Mouse (Mus musculus) 3T3-L1 (cell line): ENCODE data around the gene Wwox.

Experiments
- DNase-seq: peaks from one replicate; pipeline ENCODE4 v3.0.0-alpha.2; 2015; ENCODE audit warnings: low read depth, low spot score

Wwox gene

DNA sequence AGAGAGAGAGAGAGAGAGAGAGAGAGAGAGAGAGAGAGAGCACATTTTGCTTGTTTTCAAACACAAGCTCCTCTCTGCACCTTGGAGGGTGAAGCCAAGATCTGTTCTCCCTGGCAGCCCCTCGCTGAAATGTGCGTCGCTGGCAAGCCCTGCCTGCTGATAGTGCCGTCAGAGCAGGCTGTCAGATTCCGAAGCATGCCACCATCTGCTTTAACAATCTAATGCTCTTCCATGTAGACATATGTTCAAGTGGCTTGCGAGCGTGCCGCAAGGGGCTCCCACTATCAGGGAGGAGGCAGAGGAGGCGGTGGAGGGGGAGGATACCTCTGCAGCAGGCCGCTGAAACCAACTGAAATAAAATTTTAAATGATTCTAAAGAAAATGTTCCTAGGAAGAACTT lies 714.6 kb downstream of the Wwox start:
- no peak for DNase-seq

DNA sequence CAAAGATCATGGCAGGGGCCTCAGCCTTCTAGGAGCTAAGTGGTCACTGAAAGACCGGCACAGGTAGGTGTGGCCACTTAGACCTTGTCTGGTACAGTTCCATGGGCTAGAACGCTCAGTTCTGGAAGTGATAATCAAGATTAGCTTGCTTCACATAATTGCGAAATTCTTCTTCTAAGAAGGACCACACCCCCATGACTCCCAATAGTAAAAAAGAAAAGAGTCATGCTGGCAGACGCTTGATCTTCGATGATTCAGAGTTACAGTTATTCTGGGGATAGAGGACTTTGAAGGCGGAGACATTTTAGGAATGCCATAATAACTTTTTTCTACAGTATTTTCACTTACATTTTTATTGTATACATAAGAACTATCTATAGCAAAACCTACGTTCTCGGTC lies 716.7 kb downstream of the Wwox start:
- DNase-seq, result peak; percentile 51

DNA sequence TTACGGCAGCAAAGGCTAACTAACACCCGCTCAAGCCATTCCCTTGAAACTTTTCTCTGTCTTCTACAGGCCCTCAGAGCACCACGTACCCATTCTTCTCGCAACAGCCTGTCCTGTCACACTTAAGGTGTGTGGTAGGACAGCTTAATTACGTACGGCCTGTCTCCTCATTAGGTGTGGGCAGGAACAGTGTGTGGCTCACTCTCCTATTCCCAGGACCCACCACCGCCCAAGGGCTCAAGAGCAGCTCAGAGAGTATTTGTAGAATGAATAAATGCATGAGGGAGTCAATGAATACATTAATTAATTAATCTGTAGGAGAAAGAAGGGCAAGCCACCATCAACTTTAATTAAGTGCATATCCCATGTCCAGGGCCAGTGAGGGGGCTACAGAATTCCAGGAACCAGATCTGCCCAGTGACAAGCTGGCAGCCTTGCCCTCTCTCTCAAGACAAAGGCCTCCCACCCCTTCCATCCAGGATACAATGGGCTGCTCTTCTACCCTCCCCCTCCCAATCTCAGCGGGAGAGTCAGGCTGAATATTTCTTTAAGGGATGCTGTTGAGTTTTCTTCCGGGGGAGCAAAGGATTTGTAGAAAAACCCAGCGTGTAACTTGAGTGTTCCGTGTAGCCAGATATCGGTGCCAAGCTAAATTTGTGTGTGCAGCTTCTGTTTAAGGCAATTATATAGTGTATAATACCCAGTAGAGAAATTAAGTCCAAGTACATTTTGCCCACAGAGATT lies 718.7 kb downstream of the Wwox start:
- DNase-seq, result no peak

DNA sequence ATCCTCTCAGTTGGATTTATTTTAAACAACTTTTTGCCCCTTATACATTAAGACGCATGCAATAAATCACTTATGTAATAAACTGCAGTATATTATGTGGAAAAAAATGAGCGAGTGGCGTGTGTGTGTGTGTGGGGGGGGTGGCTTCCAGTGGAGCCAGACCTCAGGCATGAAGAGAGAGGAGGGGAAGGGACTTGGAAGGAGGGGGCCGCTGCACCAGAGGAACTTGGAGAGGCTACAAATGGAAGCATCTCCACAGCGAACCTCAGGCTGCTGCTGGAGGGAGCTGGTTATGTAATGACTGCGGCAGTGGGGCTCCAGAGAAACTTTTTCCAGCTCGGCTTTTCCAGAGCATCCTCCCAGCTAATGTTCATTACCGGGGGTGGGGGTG lies 719.3 kb downstream of the Wwox start:
- no peak for DNase-seq

DNA sequence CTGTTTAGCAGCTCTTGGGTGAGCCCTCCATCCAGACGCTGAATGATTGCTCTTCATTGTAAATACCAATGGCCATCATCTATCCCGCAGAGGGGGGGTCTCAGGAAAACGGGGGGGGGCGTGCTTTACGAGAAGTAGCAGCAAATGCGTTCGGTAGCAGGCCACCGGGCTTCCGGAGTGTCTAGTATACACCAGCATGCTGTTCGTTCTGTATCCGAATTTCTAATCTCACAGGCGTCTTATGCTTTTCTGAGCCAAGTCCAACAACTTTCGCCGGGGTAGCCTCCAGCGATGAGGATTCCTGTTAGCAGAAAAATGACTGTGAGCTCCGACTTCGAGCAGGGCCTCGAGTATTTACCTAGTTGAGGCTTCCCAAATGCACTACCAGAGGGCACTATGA lies 719.8 kb downstream of the Wwox start:
- no peak for DNase-seq

DNA sequence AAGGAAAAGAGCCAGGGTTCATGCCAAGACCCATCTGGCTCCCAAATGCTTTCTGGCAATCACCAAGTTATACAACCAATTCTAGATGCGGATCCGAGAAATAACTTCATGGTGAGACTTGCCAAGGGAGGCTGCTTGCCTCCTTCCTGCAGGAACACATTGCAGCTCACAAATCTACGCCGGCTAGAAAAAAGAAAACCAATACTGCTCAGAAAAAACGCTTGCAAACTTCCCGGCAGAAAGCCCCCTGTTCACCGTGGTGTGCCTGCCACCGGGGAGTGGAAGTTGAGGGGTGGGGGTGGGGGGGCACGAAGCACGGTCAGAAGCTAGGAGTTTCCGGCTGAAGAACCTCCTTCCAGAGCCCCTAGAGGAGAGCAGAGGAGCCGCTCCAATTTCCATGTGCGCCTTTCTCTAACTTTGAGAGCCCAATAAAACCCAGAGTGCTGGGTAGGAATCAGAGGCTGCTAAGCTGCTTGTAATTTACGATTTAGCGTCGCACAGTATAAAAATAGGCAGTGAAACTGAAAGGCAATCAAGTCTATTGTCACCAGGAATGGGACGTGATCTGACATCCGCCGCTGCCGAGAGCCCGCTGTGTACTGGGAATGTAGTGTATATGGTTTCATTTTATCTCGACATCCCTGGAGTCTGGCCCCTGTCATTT lies 720.4 kb downstream of the Wwox start:
- peak; percentile 7 for DNase-seq

DNA sequence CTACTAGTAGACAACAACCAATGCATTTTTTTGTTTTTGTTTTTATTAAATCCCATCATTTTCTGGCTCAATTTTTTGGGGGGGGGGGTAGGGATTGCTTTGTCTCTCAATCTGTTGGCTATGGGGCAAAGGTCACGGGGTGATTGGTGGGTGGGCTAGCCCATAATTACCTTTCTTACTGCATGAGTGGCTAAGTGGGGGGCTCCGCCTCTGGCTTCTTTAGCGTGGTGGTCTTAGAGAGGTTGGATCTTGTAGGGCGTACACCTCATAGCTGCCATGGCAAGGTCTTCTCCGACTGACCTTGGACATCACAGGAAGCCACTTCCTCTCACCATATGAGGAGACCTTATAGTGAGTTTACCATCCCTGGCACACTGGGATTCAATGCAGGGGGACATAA lies 721.0 kb downstream of the Wwox start:
- no peak for DNase-seq

DNA sequence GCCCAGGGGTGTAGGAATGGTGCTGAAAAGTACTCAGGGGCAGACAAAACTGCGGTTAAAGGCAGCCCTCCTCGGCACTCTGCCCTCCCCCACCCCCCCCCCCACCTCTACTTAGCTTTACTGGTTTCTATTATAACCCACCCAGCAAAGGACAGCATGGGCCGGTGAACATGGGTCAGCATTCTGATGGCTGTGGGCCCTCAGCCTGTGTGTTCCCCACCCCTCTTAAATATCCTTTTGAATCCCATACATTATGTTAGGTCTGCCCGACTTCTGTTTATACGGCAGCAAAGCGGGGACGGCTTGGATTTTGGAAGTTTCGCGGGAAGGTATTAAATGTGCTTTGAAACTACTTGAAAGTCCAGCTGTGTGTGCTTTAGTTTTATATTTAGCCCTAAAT lies 722.1 kb downstream of the Wwox start:
- no peak for DNase-seq

DNA sequence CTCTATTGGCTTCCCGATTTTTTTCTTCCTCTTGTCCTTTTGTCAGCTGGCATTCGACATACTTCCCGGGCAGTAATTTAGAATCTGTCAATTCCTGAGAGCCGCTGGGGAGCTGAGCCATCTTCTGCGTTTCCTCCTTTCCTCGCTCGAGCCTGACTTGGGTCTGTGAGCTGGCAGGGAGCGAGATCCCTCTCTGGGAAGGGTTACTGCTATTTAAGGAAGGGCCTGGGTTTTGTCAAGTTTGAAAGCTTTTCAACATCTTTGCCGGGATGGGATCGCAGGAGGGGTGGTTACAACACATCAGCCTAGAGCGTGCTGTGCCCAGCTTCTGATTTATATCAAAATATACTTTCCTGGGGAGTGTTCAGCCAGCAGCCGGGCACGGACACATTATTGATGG lies 725.4 kb downstream of the Wwox start:
- no peak for DNase-seq

DNA sequence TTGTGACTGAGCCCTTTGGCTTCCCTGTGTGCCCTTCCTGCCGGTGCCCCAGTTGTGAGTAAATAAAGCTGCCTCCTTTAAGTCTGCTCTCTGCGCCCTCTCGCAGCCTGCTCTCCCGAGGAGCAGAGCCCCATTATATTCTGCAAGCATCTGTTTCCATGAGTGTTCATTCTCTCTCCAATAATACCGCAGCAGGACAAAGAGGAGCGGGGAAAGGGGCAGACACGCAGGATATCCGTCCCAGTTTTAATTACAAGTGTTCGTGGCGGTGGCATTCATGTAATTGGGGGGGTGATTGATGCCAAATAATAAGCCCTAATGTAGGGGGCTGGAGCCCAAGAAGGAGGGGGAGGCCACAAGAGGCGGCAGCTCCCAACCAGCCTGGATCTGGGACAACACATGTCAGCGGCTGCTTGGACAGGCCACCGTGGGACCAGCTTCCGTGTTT lies 734.2 kb downstream of the Wwox start:
- no peak for DNase-seq

DNA sequence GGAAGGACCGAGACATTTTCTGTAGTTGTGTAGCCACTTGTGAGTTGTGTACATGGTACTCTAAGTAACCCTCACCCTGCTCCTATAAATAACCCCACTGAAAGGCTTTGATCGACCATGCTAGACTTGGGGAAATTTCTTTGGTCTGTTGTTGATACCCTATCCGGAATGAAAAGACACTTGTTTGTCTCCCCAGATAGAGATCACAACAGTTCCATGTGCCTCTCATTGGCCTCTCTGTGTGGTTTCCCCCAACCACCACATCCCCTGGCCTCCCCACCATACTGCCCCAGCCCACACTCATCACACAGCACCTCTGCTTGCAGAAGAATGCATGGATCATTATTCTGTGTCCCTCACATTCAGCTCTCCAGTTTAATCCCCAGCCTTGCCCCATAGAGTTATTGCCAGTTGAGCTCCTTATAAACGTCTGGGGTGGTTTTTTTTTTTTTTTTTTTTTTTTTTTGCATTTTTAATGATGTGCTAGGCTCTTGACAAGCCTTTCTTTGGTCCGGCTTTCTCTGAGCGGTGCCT lies 746.0 kb downstream of the Wwox start:
- no peak for DNase-seq

DNA sequence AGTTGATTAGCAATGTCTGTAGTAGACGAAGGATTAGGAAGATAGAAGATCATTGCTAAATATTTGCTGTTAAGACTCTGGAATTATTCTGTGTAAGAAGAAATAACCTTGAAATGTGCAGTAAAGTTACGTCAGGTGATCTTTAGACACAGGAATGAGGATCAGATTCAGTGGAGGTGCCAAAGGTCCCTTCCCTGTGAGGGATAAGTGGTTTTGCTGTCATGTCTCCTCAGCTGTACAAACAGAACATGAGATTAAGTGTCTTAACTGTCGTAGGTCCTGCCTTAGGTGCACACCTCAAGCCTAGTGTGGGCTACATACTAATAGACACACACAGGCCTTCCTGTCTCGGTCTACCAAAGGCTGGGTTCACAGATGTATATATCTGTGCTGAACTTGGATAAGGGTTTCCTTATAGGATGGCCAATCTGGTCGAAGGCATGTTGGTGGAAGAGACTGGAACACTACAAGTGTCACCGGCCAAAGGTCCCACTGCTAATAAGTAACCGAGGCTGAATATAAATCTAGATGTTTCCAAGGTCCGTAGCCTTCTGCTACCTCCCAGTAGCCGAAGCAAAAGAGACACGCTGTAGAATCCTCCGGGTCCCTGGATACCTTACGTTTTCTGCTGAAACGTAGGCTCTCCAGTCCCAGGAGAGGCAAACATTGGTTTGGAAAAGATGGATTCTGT lies 746.8 kb downstream of the Wwox start:
- DNase-seq, result no peak

DNA sequence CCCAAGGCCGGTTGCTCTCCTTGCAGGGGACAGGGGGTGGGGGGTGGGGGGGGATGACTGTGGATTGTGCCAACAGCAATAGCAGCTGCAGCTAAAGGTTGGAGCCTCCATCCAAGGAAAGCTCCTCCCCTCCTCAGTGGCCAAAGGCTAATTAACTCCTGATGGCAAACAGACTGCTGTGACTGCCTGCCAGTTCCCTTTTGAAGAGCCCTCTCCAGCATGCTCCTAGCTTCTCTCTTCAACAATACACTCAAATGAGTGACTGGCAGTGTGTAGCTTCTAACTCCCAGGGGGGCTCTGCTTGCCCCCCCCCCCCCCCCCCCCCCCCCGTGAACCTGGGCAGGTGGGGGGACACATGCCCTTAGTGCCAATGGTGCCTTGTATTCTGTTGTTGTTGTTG lies 747.4 kb downstream of the Wwox start:
- peak; percentile 10 for DNase-seq

DNA sequence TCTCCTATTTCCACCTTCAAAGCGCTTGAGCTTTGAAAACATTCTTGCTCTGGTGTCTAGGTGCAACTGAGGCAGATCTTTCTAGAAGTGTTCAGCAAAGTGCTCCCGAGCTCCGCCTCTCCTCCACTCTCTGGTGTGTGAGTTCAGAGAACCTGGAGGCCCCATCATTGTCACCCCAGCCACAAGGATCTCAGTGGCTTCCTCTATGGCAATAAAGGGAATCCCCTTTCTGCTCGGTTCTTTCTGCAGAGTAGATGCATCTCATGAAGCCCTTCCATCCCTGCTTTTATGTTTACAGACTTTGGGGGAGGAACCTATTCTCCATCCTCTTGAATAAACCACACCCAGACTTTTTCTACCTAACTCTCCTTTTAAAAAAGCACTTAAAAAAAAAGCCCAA lies 749.0 kb downstream of the Wwox start:
- no peak for DNase-seq

DNA sequence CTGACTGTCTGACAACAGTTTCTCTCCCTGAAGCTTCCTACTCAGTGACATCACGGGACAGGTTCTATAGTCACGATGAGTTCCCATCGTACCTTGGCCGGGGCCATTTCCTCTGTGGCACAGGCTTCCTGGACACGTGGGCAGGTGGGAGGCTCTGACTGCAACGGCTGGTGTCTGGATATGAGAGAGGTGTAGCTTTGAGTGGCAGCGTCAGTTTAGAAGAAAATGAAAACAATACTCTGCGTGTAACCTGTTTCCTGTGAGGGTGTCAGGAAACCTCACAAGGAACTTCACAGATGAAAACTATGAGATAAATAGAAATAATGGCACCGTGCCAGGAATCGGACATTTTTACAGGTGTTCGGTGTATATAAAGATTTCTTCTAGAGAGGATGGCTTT lies 750.4 kb downstream of the Wwox start:
- DNase-seq, result no peak

DNA sequence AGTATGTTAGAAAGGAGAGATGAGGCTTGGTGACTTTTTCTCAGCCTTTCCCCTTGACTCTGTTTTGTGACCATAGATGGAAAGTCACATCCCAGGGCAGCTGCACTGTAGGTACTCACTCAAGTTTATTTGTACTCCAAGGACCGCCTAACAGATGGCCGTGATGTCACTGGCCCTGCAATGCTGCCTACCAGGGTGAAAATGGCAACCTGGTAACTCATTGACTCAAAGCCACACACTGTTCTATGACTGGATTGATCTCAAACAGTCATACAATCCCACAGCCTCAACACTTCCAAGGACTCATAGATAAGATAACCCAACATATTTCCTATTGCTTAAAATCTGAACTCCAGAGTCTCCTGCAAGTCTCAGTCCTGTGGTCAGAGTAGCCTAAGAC lies 754.3 kb downstream of the Wwox start:
- DNase-seq, result no peak

DNA sequence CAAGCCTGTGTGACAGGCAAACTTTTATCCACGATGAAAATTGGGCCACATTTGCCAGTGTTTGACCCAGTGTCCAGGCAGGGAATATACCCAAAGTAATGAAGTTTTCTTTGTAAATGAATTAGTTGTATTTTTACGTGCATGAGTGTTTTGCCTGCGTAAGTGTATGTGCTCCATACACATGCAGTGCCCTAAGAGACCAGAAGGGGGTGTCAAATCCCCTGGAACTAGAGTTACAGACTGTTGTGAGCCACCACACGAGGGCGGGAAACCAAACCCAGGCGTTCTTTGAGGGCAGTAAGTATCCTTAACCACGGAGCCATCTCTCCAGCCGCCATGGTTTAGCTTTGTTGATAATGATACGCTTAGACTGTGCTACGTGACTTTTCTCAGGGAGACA lies 755.9 kb downstream of the Wwox start:
- DNase-seq, result no peak

DNA sequence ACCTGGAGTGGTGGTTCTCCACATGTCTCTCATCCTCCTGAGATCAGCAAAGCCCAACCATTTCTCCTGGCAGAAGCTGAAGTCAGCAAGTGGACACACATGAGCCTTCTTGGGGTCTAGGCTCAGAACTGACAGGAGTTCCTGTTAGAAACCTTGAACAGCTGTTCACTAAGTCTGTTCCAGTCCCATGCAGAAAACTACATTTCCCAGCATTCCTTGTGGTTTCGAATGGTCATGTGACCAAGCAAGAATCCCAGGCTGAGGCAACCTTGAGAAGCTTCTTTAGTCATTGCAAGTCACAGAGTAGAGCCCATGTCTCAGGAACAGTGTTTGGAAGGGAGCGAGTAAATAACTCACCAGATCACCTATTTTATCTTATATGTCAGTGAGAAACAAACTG lies 757.4 kb downstream of the Wwox start:
- no peak for DNase-seq

DNA sequence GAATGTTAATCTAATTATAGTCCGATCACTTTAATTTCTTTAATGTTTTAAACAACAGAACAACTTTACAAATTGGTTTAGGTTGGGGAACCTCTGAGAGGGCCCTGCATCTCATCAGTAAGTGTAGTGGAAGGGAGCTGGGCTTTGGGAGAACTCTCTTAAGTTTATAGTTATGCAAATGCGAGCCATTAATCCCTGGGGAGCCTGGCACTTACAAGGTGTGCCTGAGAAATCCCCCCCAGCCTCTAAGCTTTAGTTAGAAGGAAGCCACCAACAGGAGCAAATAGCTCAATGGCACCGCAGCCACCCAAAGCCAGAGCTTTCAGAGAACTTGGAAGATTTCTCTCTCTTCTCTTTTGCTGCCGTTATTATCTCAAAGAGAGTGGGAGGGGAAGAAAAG lies 759.7 kb downstream of the Wwox start:
- DNase-seq, result no peak

DNA sequence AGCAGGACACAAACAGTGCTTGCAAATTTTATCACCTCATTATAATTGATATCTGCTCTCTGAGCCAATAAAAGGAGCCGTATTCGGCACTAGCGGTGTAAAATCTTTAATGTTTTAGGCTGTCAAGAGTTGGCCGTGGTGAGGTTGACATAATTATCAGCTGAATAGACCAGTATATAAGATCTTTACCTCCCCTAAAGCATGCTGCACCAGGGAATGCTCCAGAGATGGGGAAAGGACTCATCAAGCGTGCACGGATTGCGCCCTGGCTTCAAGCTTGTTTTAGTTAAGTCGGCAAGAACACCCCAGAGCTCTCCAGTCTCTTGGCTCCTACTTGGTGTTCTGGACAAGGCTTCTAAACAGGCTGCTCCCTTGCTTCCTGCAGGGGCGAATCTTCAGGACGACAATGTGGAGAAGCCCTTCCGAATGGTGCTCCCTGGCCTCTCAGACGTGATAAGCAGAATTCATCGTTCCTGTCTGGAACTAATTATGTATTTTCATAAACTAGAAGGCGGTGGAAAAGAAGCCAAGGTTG lies 760.2 kb downstream of the Wwox start:
- no peak for DNase-seq

DNA sequence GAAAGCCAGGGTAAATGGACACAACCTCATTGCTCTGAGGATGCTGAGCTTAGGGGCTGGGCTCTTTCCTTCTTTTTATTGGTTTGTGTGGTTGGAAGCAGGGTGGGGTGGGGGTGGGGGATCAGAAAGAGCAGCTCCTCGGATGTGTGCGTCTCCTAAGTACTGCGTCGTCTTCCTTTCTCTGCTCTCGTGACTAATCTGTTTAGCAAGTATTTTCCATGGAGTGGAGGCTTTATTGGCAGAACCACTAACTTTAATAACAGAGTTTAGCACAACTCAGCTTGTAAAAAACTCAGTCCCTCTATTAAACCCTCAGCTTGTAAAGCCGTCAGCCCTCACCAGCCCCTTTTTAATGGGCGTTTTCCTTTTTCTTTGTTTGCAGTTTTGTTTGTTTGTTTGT lies 762.3 kb downstream of the Wwox start:
- DNase-seq, result no peak

DNA sequence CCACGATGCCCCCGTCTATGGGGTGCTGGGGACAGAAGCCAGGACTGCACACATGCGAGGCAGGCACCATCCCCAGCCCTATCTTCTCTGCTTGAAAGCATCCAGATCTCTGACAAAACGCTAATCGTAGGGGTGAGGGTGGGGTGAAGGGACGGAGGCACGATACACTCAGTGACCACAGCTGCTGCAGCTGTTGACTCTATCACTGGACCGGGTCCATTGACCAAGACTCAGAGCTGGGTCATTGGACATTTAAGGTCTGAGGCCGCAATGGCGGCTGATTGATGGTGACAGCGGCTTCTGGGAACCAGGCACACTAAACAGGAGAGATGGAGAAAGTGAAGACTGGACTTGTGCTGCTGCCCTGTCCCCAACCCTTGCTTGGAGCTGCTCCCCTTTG lies 768.0 kb downstream of the Wwox start:
- DNase-seq, result no peak
